ENCODE assay signal across 8 mouse cellular contexts in the genomic region with DNA sequence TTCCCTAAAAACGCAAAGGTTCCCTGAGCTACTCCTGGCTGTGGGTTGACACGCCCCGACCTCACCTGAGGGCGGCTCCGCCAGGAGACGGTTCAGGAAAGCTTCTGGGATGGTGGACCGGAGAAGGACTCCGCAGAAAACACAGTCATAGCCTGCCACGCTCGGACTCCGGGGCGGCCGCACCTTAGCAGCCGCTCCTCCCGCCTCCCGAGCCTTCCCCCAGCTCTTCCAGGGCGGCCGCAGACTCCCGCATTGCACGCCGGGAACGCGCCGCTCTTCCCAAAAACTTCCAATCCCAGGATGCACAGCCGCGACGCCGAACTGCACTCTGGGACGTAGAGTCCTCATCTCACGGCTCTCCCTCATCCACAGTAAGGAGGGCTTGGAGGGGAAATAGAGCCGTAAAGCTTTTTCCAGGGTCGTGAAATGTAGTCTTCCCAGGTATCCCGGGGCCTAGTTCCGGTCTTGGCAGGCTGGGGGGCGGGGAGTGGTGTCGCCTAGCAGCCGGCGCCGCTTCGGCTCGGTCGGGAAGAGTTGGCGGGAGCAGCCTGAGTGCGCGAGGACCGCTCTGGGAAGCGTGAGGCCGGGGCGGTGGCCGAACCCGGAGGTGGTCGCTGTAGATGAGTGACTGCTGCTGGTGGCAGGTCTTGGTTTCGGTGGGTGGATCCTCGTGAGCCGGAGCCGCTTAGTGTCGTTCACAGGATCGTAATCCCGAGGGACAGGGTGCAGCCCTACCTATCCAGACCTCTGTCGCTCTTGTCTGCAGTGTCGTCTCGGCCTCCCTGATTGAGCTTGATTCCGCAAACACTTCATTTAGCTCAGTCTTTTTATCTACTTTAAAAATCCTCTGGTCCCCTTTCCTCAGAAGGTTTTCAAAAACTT. TPM values are rescaled to one million over a fixed set of nuclear protein-coding genes. Genes with fewer than 3 reads are reported as not detected.
DNase-seq lines count a peak whose midpoint lies in the region; ATAC-seq and TF ChIP-seq lines count a peak whose summit lies in the region.

Tmtc3 (minus strand) TSS at position 254 of the 882 bp plus-strand sequence.
Cep290 (plus strand) TSS at position 462 of the 882 bp plus-strand sequence.

- under 1% methylated on average over 63 of the region's 63 CpGs for WGBS in forebrain, embryonic 12.5 days
- WGBS in heart, postnatal 0 days, result 1% methylated on average over 63 of the region's 63 CpGs
- under 1% methylated on average over 63 of the region's 63 CpGs for WGBS in liver, embryonic 16.5 days (ENCODE audit: insufficient replicate concordance)
- under 1% methylated on average over 63 of the region's 63 CpGs for WGBS in neural tube, embryonic 13.5 days

- no peaks in the 10 kb centered on the region for H3K27me3 ChIP-seq in E14TG2a.4 (ENCODE audit: insufficient read depth, low read length)
- H3K27me3 ChIP-seq in forebrain, embryonic 12.5 days, result no peaks in the 10 kb centered on the region
- H3K27me3 ChIP-seq in heart, postnatal 0 days (ENCODE audit: control insufficient read depth, insufficient read depth, low read length), result no peaks in the 10 kb centered on the region
- H3K27me3 ChIP-seq in liver, embryonic 16.5 days (ENCODE audit: control insufficient read depth, insufficient read depth, low read depth, low read length), result no peaks in the 10 kb centered on the region
- no peaks in the 10 kb centered on the region for H3K27me3 ChIP-seq in neural tube, embryonic 13.5 days
- H3K27me3 ChIP-seq in testis, adult 2 months (ENCODE audit: control insufficient read depth, insufficient read depth, low read length), result no peaks in the 10 kb centered on the region

- TF ChIP-seq CTCF in E14TG2a.4 (conservative IDR thresholded peaks at IDR 0.05; ENCODE audit: low read length), result no peak
- TF ChIP-seq CTCF in heart, postnatal 0 days (IDR thresholded peaks at IDR 0.05; ENCODE audit: low read depth), result no peak
- no peak for TF ChIP-seq CTCF in testis, adult 2 months (IDR thresholded peaks at IDR 0.05; ENCODE audit: control insufficient read depth, insufficient read depth, insufficient replicate concordance, low read depth, low read length)

- peak; percentile 94 for DNase-seq in c-Kit-positive CD71-positive TER-119-positive erythroid progenitor cells, embryonic 14.5 days (ENCODE audit: low spot score)
- DNase-seq in heart, postnatal 0 days (ENCODE audit: low spot score), result peak; percentile 100
- peak; percentile 93 to 96 for DNase-seq in kidney, postnatal 4 days

- peak within 1 kb of the TSS; percentile 76 for H3K9ac ChIP-seq in forebrain, embryonic 12.5 days
- H3K9ac ChIP-seq in heart, postnatal 0 days (replicated peaks; ENCODE audit: low read depth, low read length), result peak within 1 kb of the TSS; percentile 76
- H3K9ac ChIP-seq in liver, embryonic 16.5 days (ENCODE audit: low read depth, low read length), result peak within 1 kb of the TSS; percentile 92
- peak within 1 kb of the TSS; percentile 86 for H3K9ac ChIP-seq in neural tube, embryonic 13.5 days

- peak; percentile 24; the same call in 1 of the 2 replicates for TF ChIP-seq EP300 in heart, postnatal 0 days (IDR thresholded peaks at IDR 0.05; ENCODE audit: low read depth)

- ATAC-seq in forebrain, embryonic 12.5 days (ENCODE audit: low FRiP score), result peak; percentile 98
- peak; percentile 99 for ATAC-seq in heart, postnatal 0 days (ENCODE audit: insufficient read depth, low read depth)
- ATAC-seq in liver, embryonic 16.5 days (ENCODE audit: low read depth), result peak; percentile 95
- ATAC-seq in neural tube, embryonic 13.5 days (ENCODE audit: low read depth), result peak; percentile 100

- peak within 1 kb of the TSS; percentile 95 for H3K4me3 ChIP-seq in E14TG2a.4 (replicated peaks; ENCODE audit: low read length)
- peak within 1 kb of the TSS; percentile 74 for H3K4me3 ChIP-seq in forebrain, embryonic 12.5 days (replicated peaks)
- H3K4me3 ChIP-seq in heart, postnatal 0 days (ENCODE audit: low read depth, low read length), result peak within 1 kb of the TSS; percentile 84
- peak within 1 kb of the TSS; percentile 89 for H3K4me3 ChIP-seq in liver, embryonic 16.5 days (ENCODE audit: low read depth, low read length)
- peak within 1 kb of the TSS; percentile 83 for H3K4me3 ChIP-seq in neural tube, embryonic 13.5 days
- H3K4me3 ChIP-seq in testis, adult 2 months (ENCODE audit: control insufficient read depth, low read depth, low read length), result peak within 1 kb of the TSS; percentile 98

- peaks cover 11% of the 10 kb centered on the region for H3K4me1 ChIP-seq in E14TG2a.4 (replicated peaks; ENCODE audit: low read depth, low read length)
- H3K4me1 ChIP-seq in forebrain, embryonic 12.5 days, result peaks cover 15% of the 10 kb centered on the region
- peaks cover 8% of the 10 kb centered on the region; the same call in 1 of the 2 replicates for H3K4me1 ChIP-seq in heart, postnatal 0 days (ENCODE audit: control insufficient read depth, insufficient read depth)
- peaks cover 5% of the 10 kb centered on the region for H3K4me1 ChIP-seq in liver, embryonic 16.5 days (ENCODE audit: control insufficient read depth, low read depth, low read length)
- H3K4me1 ChIP-seq in neural tube, embryonic 13.5 days (replicated peaks), result peaks cover 14% of the 10 kb centered on the region
- no peaks in the 10 kb centered on the region for H3K4me1 ChIP-seq in testis, adult 2 months (ENCODE audit: control insufficient read depth, insufficient read depth, low read length)

- TF ChIP-seq POLR2A in testis, adult 2 months (IDR thresholded peaks at IDR 0.05; ENCODE audit: control insufficient read depth, low read depth, low read length), result peak; percentile 86

- peak within 1 kb of the TSS; percentile 74 for H3K4me2 ChIP-seq in forebrain, embryonic 12.5 days
- H3K4me2 ChIP-seq in heart, postnatal 0 days (ENCODE audit: low read depth, low read length), result peak within 1 kb of the TSS; percentile 67
- H3K4me2 ChIP-seq in liver, embryonic 16.5 days (ENCODE audit: low read depth, low read length), result peak within 1 kb of the TSS; percentile 86
- H3K4me2 ChIP-seq in neural tube, embryonic 13.5 days, result peak within 1 kb of the TSS; percentile 85

- H3K27ac ChIP-seq in forebrain, embryonic 12.5 days, result peak within 1 kb of the TSS; percentile 76
- peak within 1 kb of the TSS; percentile 54 for H3K27ac ChIP-seq in heart, postnatal 0 days (ENCODE audit: low read depth)
- peak within 1 kb of the TSS; percentile 79 for H3K27ac ChIP-seq in liver, embryonic 16.5 days (ENCODE audit: low read length)
- H3K27ac ChIP-seq in neural tube, embryonic 13.5 days (replicated peaks), result peak within 1 kb of the TSS; percentile 76
- peak within 1 kb of the TSS; percentile 82 for H3K27ac ChIP-seq in testis, adult 2 months (ENCODE audit: control insufficient read depth, insufficient read depth, low read depth, low read length)

- H3K9me3 ChIP-seq in E14TG2a.4 (ENCODE audit: low read length), result no peaks in the 10 kb centered on the region
- no peaks in the 10 kb centered on the region for H3K9me3 ChIP-seq in forebrain, embryonic 12.5 days
- no peaks in the 10 kb centered on the region for H3K9me3 ChIP-seq in heart, postnatal 0 days (replicated peaks; ENCODE audit: control insufficient read depth, low read length)
- H3K9me3 ChIP-seq in liver, embryonic 16.5 days (replicated peaks; ENCODE audit: control insufficient read depth, low read length), result no peaks in the 10 kb centered on the region
- no peaks in the 10 kb centered on the region for H3K9me3 ChIP-seq in neural tube, embryonic 13.5 days

- H3K36me3 ChIP-seq in E14TG2a.4 (ENCODE audit: insufficient read depth, low read length), result no peaks in the 10 kb centered on the region
- H3K36me3 ChIP-seq in forebrain, embryonic 12.5 days (replicated peaks), result no peaks in the 10 kb centered on the region
- no peaks in the 10 kb centered on the region for H3K36me3 ChIP-seq in heart, postnatal 0 days (replicated peaks; ENCODE audit: control insufficient read depth, insufficient read depth, low read length)
- no peaks in the 10 kb centered on the region for H3K36me3 ChIP-seq in liver, embryonic 16.5 days (ENCODE audit: control insufficient read depth, insufficient read depth)
- H3K36me3 ChIP-seq in neural tube, embryonic 13.5 days, result peaks cover 5% of the 10 kb centered on the region; the same call in 1 of the 2 replicates
- H3K36me3 ChIP-seq in testis, adult 2 months (ENCODE audit: control insufficient read depth, insufficient read depth, low read length), result no peaks in the 10 kb centered on the region

RNA-seq across cellular contexts. Expression of gene Tmtc3, which starts in this region (rescaled TPM):
- 20.0 and 20.5 TPM in 2 replicates for polyA plus RNA-seq in forebrain, embryonic 12.5 days (2016; fragmentation: Nextera tagmentation; extraction: Ambion mirVana)
- total RNA-seq in heart, postnatal 0 days (2014; rRNA removed; ENCODE audit: low replicate concordance), result 10.1 and 19.4 TPM in 2 replicates
- 6.6 and 7.2 TPM in 2 replicates for polyA plus RNA-seq in heart, postnatal 0 days (2015; fragmentation: Nextera tagmentation; extraction: Ambion mirVana)
- polyA plus RNA-seq in liver, embryonic 16.5 days (2015; fragmentation: Nextera tagmentation; extraction: Ambion mirVana), result 4.9 and 5.5 TPM in 2 replicates
- 12.8 and 13.0 TPM in 2 replicates for polyA plus RNA-seq in neural tube, embryonic 13.5 days (2015; fragmentation: Nextera tagmentation; extraction: Ambion mirVana)
- polyA plus RNA-seq in testis, adult 2 months (2012; rRNA removed), result 2.8 and 3.4 TPM in 2 replicates

RNA-seq across cellular contexts. Expression of gene Cep290, which starts in this region (rescaled TPM):
- 8.5 and 9.3 TPM in 2 replicates for polyA plus RNA-seq in forebrain, embryonic 12.5 days (2016; fragmentation: Nextera tagmentation; extraction: Ambion mirVana)
- total RNA-seq in heart, postnatal 0 days (2014; rRNA removed; ENCODE audit: low replicate concordance), result 0.89 and 11.8 TPM in 2 replicates
- 1.6 and 1.9 TPM in 2 replicates for polyA plus RNA-seq in heart, postnatal 0 days (2015; fragmentation: Nextera tagmentation; extraction: Ambion mirVana)
- polyA plus RNA-seq in liver, embryonic 16.5 days (2015; fragmentation: Nextera tagmentation; extraction: Ambion mirVana), result 2.3 and 2.9 TPM in 2 replicates
- polyA plus RNA-seq in neural tube, embryonic 13.5 days (2015; fragmentation: Nextera tagmentation; extraction: Ambion mirVana), result 5.7 and 6.2 TPM in 2 replicates
- polyA plus RNA-seq in testis, adult 2 months (2012; rRNA removed), result 5.9 and 6.6 TPM in 2 replicates

Comparison
In these comparisons a context has a peak if more than half of its experiments do, and no peak if none do; other contexts are left out.
1. Peak in every context shown above with its lines: DNase-seq, ATAC-seq, H3K4me3 ChIP-seq and H3K27ac ChIP-seq.